Mouse (Mus musculus) urinary bladder, postnatal 36 days (tissue): ENCODE data around the gene 4930402H24Rik.

Experiments used
- DNase-seq, 2 experiments: peaks; one replicate each; pipeline ENCODE4 v3.0.0; 2022; ENCODE audit warnings: low spot score in 2 of 2, mixed read lengths in 1 of 2

The 4930402H24Rik gene

DNA sequence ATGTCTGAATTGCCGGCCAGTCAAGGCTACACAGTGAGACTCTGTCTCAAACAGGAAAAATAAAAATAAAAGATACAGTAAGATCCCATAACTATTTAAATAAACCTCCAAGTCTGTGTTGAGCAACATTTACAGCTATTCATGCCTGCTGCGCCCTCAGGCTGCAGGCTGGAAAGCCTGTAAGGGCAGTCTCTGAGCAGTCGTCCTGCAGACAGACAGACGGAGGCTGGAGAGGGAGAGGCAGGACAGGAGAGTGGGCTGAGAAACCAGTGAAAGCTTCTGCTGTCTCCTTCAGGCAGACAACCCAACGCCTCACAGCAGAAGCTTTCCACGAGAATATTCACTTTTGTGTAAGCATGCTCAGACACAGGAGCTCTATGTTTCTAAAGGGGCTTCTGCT is 92.5 kb downstream of the 4930402H24Rik start:
- DNase-seq: no peak

DNA sequence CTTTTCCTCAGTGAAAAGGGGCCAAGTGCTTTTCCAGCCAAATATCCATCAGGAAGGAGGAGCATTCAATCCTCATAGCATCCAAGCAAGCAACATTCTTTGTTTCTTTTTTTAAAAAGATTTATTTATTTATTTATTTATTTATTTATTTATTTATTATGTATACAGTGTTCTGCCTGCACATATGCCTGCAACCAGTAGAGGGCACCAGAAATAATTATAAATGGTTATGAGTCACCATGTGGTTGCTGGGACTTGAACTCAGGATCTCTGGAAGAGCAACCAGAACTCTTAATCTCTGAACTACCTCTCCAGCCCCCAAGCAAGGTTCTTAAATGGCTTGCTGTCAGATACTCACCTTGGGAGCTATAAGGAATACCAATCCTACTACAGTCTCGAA is 93.7 kb downstream of the 4930402H24Rik start:
- no peak for DNase-seq

DNA sequence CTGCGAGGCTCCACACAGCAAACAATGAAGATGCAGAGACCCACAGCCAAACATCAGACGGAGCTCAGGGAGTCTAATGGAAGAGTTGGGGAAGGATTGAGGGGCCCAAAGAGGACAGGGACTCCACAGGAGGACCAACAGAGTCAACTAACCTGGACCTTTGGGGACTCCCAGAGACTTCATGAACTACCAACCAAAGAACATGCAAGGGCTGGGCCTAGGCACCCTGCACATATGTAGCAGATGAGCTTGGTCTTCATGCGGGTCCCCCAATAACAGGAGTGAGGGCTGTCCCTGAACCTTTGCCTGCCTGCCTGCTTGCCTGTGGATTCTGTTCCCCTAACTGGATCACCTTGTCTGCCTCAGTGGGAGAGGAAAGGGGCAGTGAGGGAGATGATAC is 101.1 kb downstream of the 4930402H24Rik start:
- no peak for DNase-seq

DNA sequence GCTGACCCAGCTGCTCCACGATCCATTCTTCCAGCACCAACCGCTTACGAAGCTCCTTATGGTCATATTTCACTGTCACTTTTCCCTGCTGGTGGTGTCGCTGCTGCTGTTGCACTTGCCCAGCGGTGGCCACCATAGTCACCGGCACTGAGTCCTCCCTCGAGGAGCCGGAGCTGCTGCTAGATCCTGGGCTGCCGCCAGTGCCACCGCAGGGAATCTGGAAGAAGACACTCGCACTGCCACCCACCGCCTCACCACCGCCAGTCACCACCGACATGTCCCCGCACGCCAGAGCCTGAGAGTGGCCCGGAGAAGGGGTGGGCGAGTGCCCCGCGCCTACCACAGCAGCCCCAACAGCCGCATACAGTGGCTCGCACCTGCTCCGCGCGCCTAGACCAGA is 102.5 kb downstream of the 4930402H24Rik start:
- DNase-seq: no peak

DNA sequence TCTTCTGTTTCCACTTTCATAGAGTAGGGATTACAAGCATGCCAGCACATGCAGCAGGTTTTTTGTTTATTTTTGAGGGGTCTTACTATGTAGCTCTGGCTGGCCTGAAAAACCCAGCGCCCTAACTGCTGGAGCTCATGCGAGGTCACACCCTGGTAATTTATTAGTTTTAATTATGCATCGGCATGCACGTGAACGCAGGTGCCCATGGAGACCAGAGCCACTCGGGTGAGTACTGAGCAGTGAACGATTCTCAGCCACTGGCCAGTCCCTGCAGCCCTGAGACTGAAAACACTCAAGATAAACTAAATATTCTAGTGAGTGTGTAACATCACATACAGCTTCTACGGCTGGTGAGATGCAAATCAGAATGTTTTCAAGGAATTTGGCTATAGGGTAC is 110.5 kb downstream of the 4930402H24Rik start:
- no peak for DNase-seq

DNA sequence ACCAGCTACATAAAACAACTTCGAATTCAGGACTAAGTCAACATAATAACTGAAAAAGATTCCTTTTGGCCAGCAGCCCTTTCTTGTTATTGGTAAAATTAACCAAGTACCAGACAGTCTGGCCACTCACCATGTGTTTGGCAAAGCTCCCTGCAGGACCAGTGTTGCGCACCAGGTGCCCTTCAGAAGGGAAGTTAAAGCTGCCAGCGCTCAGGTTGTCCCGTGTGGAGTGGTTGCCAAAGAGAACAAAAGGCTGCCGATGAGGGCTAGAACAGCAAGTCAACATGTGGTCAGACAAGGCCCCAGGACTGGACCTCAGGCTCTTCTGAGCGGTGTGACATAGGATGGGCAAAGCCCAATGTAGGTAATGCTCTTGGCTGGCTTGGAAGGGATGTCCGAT is 114.5 kb downstream of the 4930402H24Rik start:
- no peak for DNase-seq

DNA sequence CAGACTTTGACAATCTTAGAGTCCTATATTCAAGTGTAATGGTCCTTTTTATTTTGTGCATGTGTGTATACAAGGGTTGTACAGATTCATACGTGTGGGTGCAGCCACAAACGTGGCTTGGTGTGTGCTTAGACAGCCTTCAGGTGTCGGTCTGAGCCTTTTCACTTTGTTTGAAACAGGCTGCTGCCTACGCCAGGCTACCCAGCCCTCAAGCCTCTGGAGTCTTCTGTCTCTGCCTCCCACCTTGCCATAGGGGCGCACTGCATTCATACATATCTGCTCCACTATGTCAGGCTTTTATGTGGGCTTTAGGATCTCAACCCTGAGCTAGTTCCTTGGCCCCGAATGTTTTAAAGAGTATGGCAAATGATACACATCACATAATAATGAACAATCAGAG is 116.6 kb downstream of the 4930402H24Rik start:
- no peak for DNase-seq

DNA sequence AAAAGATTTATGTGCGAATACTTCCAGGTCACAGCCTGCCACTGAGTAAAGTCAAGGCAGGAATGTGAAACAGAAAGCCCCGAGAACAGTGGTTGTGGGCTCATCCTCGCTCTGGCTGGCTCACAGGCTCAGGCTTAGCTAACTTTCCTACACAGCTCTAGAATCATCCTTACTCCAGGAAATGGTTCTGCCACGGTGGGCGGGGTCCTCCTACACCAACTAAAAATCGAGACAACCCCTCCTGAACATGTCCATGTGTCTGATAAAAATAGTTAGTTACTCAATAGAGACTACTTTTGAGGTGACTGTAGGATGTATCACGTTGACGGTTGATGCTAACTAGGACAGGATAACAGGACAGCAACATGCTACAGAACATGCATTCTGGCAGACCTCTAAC is 117.2 kb downstream of the 4930402H24Rik start:
- DNase-seq: no peak

GRCm38 (mm10) chr2:130784939-130785338 is 121.3 kb downstream of the 4930402H24Rik start:
- no peak for DNase-seq

DNA sequence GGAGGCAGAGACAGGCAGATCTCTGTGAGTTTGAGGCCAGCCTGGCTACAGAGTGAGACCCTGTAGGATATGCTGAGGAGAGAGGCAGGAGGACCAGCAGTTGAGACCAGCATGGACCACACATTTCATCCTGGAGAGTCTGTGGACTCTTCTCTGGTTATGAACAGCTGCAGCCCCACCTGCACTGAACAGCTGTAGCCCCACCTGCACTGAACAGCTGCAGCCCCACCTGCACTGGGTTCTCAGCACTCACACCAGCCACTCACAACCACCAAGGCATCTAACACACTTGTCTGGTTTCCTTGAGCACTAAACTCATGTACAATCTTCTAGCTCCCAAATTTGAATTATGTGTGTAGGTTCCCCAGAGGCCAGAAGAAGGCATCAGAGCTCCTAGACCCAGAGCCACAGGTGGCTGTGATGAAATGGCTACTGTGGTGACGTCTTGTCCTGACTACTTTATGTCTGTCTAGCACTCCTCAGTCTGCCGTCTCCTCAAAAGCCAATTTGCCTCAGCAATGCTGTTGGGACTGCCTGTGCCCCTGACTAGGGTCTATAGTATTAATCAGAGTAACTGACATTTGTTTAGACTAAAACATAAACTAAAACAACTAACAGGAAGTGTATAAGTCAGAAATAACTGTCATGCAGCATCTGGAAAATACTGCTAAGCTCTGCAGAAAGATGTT is 125.4 kb downstream of the 4930402H24Rik start:
- no peak for DNase-seq

DNA sequence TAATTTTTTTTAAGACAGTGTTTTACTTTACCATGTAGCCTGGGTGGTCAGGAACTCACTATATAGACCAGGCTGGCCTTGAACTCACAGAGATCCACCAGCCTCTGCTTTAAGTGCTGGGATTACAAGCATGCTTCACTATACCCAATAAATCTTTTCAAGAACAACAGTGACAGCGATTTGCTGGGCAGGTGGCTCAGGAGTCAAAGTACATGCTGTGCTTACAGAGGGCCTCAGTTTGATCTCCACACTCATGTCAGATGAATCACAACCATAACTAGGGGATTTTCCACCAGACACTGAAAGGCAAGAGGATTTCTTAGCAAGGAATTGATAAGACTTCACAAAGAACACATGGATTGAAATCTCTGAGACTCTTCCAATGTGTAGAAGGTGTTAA is 126.3 kb downstream of the 4930402H24Rik start:
- no peak for DNase-seq

DNA sequence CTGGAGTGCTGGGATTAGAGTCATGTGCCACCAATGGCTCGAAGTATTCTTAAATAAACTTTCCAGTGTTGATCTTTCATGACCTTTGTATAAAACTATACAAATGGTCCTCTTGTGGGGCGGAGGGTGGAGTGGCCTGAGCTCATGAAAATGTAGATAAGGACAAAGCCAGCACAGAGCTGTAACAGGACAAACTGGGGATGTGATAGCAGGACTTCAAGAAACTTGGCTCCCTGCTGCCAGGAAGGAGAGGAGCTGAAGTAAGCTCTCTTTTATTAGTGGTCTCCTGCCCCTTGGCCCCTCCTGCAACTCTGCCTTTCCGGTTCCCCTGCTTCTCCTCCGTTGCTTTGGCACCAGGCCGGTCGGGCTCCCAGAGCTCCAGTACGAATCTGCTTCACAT is 129.6 kb downstream of the 4930402H24Rik start:
- no peak for DNase-seq

DNA sequence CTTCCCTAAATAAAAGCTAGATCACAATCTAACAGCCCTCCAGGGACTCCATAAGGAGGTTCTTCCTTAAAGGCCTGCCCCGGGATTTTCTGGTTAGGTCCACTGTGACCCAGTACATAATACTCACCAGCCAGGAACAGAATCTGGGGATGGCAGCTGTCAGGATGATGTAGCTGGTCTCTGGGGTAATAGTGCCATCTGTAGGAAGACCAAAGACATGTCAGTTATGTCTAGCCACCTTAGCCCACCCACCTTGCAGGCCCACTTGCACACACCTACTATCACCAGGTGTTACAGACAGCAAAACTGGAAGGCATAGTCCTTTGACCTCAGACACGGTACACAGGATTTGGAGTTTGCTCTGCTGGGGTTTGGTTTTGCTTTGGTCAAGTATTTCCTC is 138.7 kb downstream of the 4930402H24Rik start:
- DNase-seq: no peak

GRCm38 (mm10) chr2:130765396-130765795 is 140.8 kb downstream of the 4930402H24Rik start:
- DNase-seq: no peak

DNA sequence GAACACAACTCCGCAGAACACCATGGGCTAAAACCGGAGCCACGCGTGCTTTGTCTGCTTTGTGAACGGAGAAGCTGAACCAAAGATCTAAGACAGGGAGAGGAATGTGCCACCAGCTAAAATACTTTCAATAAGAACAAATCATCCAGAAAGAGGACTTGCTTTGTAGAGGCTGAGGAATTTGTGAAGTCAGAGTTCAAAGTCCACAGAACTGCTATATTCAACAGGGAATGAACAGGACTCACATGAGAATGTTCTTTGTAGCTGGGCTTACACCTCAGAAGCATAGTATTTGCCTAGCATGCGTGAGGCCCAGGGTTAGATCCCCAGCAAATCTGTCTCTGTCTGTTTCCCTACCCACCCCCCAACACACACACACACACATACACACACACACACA is 145.3 kb downstream of the 4930402H24Rik start:
- no peak for DNase-seq

GRCm38 (mm10) chr2:130755061-130755607 is 151.1 kb downstream of the 4930402H24Rik start:
- no peak for DNase-seq

DNA sequence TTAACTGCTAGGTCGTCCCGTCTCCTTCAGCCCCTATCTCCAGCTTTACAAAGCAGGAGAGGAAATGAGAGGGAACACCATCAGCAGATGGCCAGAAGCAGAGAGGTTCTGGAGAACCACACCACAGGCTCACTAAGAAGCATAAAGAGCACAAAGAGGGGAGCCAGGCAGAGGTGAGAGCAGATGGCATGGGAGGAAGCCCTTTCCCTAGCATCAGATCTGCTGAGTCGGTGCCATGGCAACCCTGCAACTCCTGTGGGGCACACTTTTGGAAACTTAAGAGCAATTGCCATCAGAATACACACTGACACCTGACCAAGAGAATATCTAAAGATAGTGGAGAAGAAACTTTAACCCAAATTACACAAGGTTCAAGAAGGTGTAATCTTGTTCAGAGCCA is 151.6 kb downstream of the 4930402H24Rik start:
- no peak for DNase-seq

DNA sequence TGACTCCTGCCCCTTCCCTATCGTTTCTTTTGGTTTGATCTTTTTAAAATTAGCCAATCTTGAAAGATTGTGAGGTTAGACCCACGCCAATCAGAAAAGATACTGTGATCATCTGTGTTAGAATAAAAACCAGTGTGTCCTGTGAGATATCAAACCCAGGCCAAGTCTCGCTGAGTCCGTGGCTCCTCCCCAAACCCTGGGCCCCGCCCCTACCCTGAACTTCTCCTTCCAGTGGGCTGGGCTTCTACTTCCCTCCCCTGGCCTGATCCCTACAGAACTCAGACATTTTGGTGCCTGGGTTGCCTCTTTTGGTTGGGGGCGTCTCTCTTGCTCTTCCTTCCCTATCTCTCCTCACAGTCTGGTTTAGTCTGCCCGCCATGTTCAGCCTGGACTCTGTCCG is 155.8 kb downstream of the 4930402H24Rik start:
- DNase-seq: no peak

GRCm38 (mm10) chr2:130749708-130750107 is 156.5 kb downstream of the 4930402H24Rik start:
- DNase-seq: no peak

DNA sequence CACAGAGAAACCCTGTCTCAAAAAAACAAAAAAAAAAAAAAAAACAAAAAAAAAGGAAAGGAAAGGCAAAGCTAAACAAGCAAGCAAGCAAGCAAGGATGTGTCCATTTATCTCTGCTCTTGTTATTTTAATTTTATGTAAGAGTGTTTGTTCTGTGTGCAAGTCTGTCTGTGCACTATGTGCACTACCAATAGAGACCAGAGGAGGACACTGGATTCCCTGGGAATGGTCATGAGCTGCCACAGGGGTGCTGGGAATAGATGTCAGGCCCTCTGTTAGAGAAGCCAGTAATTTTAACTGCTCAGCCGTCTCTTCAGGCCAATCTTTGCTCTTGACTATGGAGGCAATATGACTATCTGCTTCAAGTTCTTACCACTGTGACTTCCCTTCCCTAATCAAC is 162.6 kb downstream of the 4930402H24Rik start:
- no peak for DNase-seq

DNA sequence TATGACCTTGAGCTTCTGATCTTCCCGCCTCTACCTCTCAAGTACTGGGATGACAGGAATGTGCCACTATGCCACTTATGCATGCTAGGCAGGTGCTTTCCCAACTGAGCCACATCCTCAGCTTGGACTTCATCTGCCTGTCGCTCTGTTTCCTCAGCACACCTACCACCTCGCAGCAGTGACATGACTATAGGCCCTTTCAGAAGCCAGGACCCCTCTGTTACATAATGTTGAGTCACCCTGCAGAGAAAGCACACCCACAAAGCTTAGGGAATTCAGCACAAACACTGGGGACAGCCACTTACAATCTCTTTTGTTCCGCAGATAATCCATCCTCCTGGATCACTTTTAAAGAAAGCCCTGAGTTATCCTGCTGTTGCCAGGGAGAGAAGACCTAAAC is 166.1 kb downstream of the 4930402H24Rik start:
- DNase-seq: no peak

GRCm38 (mm10) chr2:130738019-130738418 is 168.2 kb downstream of the 4930402H24Rik start:
- no peak for DNase-seq

GRCm38 (mm10) chr2:130735281-130735680 is 170.9 kb downstream of the 4930402H24Rik start:
- DNase-seq: no peak

GRCm38 (mm10) chr2:130733444-130733843 is 172.8 kb downstream of the 4930402H24Rik start:
- DNase-seq: no peak
